Mouse (Mus musculus) testis, adult 2 months (tissue): ENCODE results near the gene Ifitm5.

ENCODE experiments used
- CTCF ChIP-seq: fragments of 200-500 bp; IDR thresholded peaks from 2 replicates; pipeline ENCODE4 v1.5.1; 2012; ENCODE audit warnings: low read depth, mild to moderate bottlenecking, inconsistent platforms, low read length, moderate library complexity; ENCODE audit not compliant: control insufficient read depth, insufficient read depth, insufficient replicate concordance
- POLR2A ChIP-seq: fragments of 200-500 bp; IDR thresholded peaks from 2 replicates; pipeline ENCODE4 v1.6.1; 2012; ENCODE audit warnings: low read depth, mild to moderate bottlenecking, inconsistent platforms, low read length, moderate library complexity; ENCODE audit not compliant: control insufficient read depth

DNA sequence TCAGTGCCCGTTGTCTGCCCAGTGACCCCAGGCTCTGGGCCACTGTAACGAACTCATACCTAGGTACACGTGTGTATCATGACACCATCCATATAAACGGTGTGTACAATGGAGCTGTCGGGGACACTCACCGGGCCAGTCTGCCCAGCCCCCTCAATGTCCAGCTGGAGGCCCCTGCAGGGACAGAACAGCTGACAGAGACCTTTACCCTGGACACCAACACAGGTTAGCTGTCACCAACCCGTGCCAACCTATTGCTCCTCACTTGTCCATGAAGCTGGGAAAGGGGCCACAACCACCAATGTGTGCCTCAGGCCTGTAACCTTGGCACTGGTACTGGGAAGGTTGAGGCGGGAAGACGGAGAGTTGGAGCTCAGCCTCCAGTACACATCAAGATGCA lies 7.8 kb downstream of the Ifitm5 start:
- TF ChIP-seq CTCF, result no peak
- no peak for TF ChIP-seq POLR2A
